Mouse (Mus musculus): Measurements from ENCODE around the gene Csnk2b.

DNA sequence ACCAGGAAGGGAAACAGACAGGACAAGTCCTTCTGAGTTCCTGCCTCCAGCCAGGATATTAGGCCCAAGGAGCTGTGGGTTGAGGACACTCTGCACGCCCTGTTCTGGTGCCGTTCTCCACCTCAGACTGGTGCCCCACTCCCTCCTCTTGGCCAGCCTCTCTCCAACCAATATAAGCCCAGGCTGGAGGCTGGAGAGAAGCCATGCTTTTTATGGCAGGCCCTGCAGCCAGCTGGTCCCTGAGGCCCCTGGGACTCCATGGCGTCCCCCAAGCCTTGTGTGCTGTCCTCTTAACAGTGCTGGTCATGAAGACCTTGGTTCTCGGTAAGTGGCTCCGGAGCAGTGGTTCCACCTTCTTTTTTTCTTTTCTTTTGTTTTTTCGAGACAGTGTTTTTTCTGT is 13.8 kb downstream of the Csnk2b start, which contains the start of gene Ly6g5c:
- TF ChIP-seq CTCF (IDR thresholded peaks at IDR 0.05) (no peak), POLR2A (IDR thresholded peaks at IDR 0.05; ENCODE audit: insufficient read depth, low read depth, low read length) (no peak), EP300 (IDR thresholded peaks at IDR 0.05; ENCODE audit: insufficient read depth, low read depth, low read length) (no peak)
